Mouse (Mus musculus) right cerebral cortex, postnatal 36 days (tissue): ENCODE results near the gene Tmbim1.
"Not testable (repeated sequence)": the region's sequence is repeated elsewhere in the genome, so short reads cannot be mapped to it uniquely, and the experiment has no call there.

ENCODE experiments used
- DNase-seq, 2 experiments: peaks; one replicate each; pipeline ENCODE4 v3.0.0; 2022; ENCODE audit warnings: low spot score in 2 of 2, mixed read lengths in 1 of 2

Tmbim1 gene

GRCm38 (mm10) chr1:74295456-74296171 lies 9.8 kb downstream of the Tmbim1 start:
- DNase-seq = peak; percentile 84 to 86

- no peak for DNase-seq
Measured at GRCm38 (mm10) chr1:74294733-74295455, 10.5 kb downstream of the Tmbim1 start.

GRCm38 (mm10) chr1:74294090-74294643 lies 11.3 kb downstream of the Tmbim1 start:
- no peak for DNase-seq

GRCm38 (mm10) chr1:74293306-74293960 lies 12.0 kb downstream of the Tmbim1 start:
- no peak for DNase-seq

GRCm38 (mm10) chr1:74292331-74293020 lies 12.9 kb downstream of the Tmbim1 start:
- DNase-seq = no peak

GRCm38 (mm10) chr1:74290141-74290540 lies 15.3 kb downstream of the Tmbim1 start:
- no peak for DNase-seq

- no peak for DNase-seq
Measured at GRCm38 (mm10) chr1:74289740-74290139, 15.7 kb downstream of the Tmbim1 start.

- no peak for DNase-seq
Measured at GRCm38 (mm10) chr1:74289248-74289647, 16.2 kb downstream of the Tmbim1 start.

GRCm38 (mm10) chr1:74288327-74288726 lies 17.1 kb downstream of the Tmbim1 start:
- DNase-seq = no peak

GRCm38 (mm10) chr1:74286869-74287607 lies 18.4 kb downstream of the Tmbim1 start:
- DNase-seq = not testable (repeated sequence)

GRCm38 (mm10) chr1:74285212-74286010 lies 20.0 kb downstream of the Tmbim1 start:
- no peak for DNase-seq

GRCm38 (mm10) chr1:74284543-74285160 lies 20.8 kb downstream of the Tmbim1 start, which contains the start of the genes Aamp and Pnkd:
TSS of gene Aamp (minus strand) at chr1:74284738.
TSS of gene Pnkd (plus strand) at chr1:74284930.
- peak; percentile 100 for DNase-seq

- DNase-seq = peak in 1 of 2 experiments; percentile 32
Measured at GRCm38 (mm10) chr1:74283686-74284463, 21.5 kb downstream of the Tmbim1 start.

GRCm38 (mm10) chr1:74282896-74283625 lies 22.4 kb downstream of the Tmbim1 start:
- no peak for DNase-seq

GRCm38 (mm10) chr1:74281886-74282285 lies 23.5 kb downstream of the Tmbim1 start:
- DNase-seq = no peak

- DNase-seq = no peak
Measured at GRCm38 (mm10) chr1:74281372-74281771, 24.1 kb downstream of the Tmbim1 start.

GRCm38 (mm10) chr1:74280591-74281325 lies 24.7 kb downstream of the Tmbim1 start:
- DNase-seq = no peak
